Mouse (Mus musculus) C2C12 (cell line): ENCODE data around the gene Asxl1. TPM values are rescaled to one million over a fixed set of nuclear protein-coding genes. Genes with fewer than 3 reads are reported as not detected.

Source experiments
- H3K27me3 ChIP-seq: one replicate; pipeline ENCODE4 v1.6.1; 2011; ENCODE audit not compliant: control insufficient read depth, insufficient read depth, insufficient read length
- H3K36me3 ChIP-seq: one replicate; pipeline ENCODE4 v1.6.1; 2011; ENCODE audit not compliant: control insufficient read depth, insufficient read depth
- H3K4me3 ChIP-seq: one replicate; pipeline ENCODE4 v1.5.1; 2011; ENCODE audit warnings: mild to moderate bottlenecking, control low read depth; ENCODE audit not compliant: poor library complexity, insufficient read depth, severe bottlenecking
- H3K79me2 ChIP-seq: one replicate; pipeline ENCODE4 v1.6.1; 2011; ENCODE audit not compliant: control insufficient read depth, insufficient read depth
- H3K79me3 ChIP-seq: one replicate; pipeline ENCODE4 v1.6.1; 2011; ENCODE audit warnings: low read depth, control low read depth
- H3ac ChIP-seq: one replicate; pipeline ENCODE3; 2011; ENCODE audit warnings: low read depth; ENCODE audit not compliant: control insufficient read depth, insufficient read length
- CEBPB ChIP-seq: IDR thresholded peaks from one replicate; pipeline ENCODE4 v1.6.1; 2011; ENCODE audit warnings: low read depth, mild to moderate bottlenecking, control low read depth, moderate library complexity
- CTCF ChIP-seq: IDR thresholded peaks from one replicate; pipeline ENCODE4 v1.5.1; 2011; ENCODE audit not compliant: control insufficient read depth, insufficient read depth, insufficient read length
- FOSL1 ChIP-seq: IDR thresholded peaks from one replicate; pipeline ENCODE4 v1.8.0; 2011; ENCODE audit warnings: mild to moderate bottlenecking, low read length; ENCODE audit not compliant: poor library complexity, insufficient read depth, severe bottlenecking
- MAX ChIP-seq: IDR thresholded peaks from one replicate; pipeline ENCODE4 v1.6.1; 2011; ENCODE audit warnings: mild to moderate bottlenecking, control low read depth
- MYOD1 ChIP-seq: IDR thresholded peaks from one replicate; pipeline ENCODE4 v1.6.1; 2011; ENCODE audit warnings: low read depth; ENCODE audit not compliant: control insufficient read depth, insufficient read length
- MYOG ChIP-seq: IDR thresholded peaks from one replicate; pipeline ENCODE4 v1.6.1; 2011; ENCODE audit not compliant: control insufficient read depth, insufficient read length; ENCODE audit errors: extremely low read depth
- USF1 ChIP-seq: IDR thresholded peaks from one replicate; pipeline ENCODE4 v1.6.1; 2011; ENCODE audit warnings: low read depth, mild to moderate bottlenecking, control low read depth, moderate library complexity
- long read RNA-seq, 2 experiments: library from polyadenylated mRNA; unstranded; transcript quantifications; one replicate each; pipeline ENCODE4 v2.0.0; 2019 to 2020
- polyA plus RNA-seq: library from polyadenylated mRNA; unstranded; fragments of >200 nt; fragmentation: generic; extraction: Trizol; gene quantifications from one replicate; pipeline ENCODE4 v1.2.1, GENCODE M21; 2012; ENCODE audit warnings: missing spikeins

Asxl1 gene
- 15.2 TPM for polyA plus RNA-seq
- long read RNA-seq, experiment 1, partial matches to known transcripts: 0 of 7 reads
- long read RNA-seq, experiment 1, other reads (novel, unspliced or antisense): 7 of 7 reads
- long read RNA-seq, experiment 2, full-length matches to known transcripts: 4 of 22 reads
- long read RNA-seq, experiment 2, partial matches to known transcripts: 13 of 22 reads
- long read RNA-seq, experiment 2, other reads (novel, unspliced or antisense): 5 of 22 reads

DNA sequence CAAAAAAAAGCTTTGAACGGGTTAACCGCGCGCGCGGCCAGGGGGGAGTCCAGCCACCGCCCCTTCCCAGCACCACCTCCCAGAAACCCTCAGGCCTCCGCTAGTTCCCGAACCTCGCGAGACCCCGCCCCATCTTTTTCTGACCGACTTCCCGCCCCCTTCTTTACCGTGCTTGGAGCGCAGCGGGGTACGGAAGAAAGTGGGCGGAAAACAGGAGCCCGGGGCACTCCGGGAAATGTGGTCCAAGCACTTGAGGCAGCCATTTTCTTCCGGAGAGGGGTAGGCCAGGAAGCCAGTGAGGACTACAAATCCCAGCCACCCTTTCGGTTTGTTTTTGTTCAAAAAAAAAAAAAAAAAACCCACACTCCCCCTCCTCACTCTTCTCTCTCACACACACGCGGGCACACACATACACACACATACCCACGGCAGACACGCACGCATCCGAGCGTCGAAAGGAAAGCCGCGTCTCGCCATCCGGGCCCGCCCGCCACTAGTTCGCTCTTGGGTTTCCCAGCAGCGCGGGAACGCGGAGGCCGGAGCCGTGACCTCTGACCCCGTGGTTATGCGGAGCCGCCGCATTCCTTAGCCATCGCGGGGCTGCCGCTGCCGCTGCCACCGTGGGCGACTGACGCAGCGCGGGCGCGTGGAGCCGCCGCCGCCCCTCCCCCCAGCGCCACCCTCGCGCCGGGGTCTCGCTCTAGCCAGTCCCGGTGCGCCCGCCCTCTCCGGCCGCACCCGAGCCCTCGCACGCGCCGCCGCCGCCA, at the start of gene Asxl1:
Asxl1 (plus strand) TSS at position 376 of the 767 bp plus-strand sequence.
- H3K36me3 ChIP-seq: no peaks in the 10 kb centered on the region
- peaks cover 50% of the 10 kb centered on the region for H3K79me2 ChIP-seq
- peaks cover 42% of the 10 kb centered on the region for H3K79me3 ChIP-seq
- no peaks in the 10 kb centered on the region for H3K27me3 ChIP-seq
- TF ChIP-seq CTCF (no peak), MYOD1 (no peak), CEBPB (no peak), FOSL1 (no peak), MAX (no peak), USF1 (no peak), MYOG (no peak)
- peak within 1 kb of the TSS; percentile 83 for H3K4me3 ChIP-seq
- H3ac ChIP-seq: peak within 1 kb of the TSS; percentile 74

DNA sequence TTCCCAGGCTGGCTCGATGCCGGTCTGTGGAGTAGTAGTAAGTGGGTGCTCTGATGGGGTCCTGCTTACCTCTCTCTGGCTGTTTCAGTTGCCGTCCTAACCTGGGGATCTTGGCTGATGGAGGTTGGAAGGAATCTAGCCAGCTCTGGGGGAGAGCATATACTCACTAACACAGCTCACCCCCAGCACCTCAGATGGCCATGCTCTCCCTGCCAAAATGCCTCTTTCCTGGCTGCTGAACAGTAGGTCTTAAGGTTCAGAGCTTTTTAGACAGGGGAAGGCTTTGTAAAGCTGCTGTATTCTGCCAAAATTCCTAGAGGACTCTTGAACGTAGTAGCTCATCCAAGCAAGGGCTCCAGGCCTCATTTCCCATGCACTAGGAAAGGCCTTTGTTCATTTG, 47.9 kb upstream of the Asxl1 start:
- no peak overlapping the region for H3ac ChIP-seq
- peaks cover 73% of the 10 kb centered on the region for H3K79me2 ChIP-seq
- no peaks in the 10 kb centered on the region for H3K36me3 ChIP-seq
- no peak overlapping the region for H3K4me3 ChIP-seq
- H3K79me3 ChIP-seq: peaks cover 29% of the 10 kb centered on the region
- H3K27me3 ChIP-seq: no peaks in the 10 kb centered on the region
- no peak for TF ChIP-seq USF1
- no peak for TF ChIP-seq FOSL1
- TF ChIP-seq MYOD1: no peak
- TF ChIP-seq MAX: no peak

- Histone ChIP-seq H3K27me3 (no peaks in the 10 kb centered on the region), H3K4me3 (no peak overlapping the region), H3ac (no peak overlapping the region), H3K79me2 (peaks cover 67% of the 10 kb centered on the region), H3K36me3 (no peaks in the 10 kb centered on the region), H3K79me3 (peaks cover 23% of the 10 kb centered on the region)
- TF ChIP-seq CEBPB (no peak), FOSL1 (no peak), CTCF (no peak), MYOG (no peak), USF1 (no peak), MYOD1 (no peak), MAX (no peak)
These were observed 47.2 kb upstream of the Asxl1 start for GRCm38 (mm10) chr2:153298460-153298859.

DNA sequence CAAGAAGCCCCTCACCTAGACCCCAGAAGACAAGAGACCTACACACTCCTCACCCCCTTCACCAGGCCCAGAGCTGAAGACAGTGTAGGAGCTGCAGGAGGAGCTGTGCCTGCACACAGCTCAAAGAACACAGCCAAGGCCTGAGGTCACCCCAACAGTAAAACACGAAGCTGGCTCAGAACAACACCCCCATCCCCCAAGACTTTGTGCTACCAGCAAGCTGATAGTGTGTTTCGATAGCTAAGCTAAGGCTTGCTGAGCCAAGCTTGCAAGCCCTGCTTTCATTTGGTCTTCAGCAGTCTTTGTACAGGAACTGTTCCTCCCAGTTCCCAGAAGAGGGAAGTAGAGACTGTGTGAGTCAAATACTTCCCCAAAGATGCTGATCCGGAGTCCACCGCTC, 46.8 kb upstream of the Asxl1 start:
- Histone ChIP-seq H3ac (no peak overlapping the region), H3K79me3 (peaks cover 21% of the 10 kb centered on the region), H3K79me2 (peaks cover 63% of the 10 kb centered on the region), H3K27me3 (no peaks in the 10 kb centered on the region), H3K4me3 (no peak overlapping the region), H3K36me3 (no peaks in the 10 kb centered on the region)
- TF ChIP-seq MYOG (no peak), MYOD1 (no peak), FOSL1 (no peak), CTCF (no peak), CEBPB (no peak), MAX (no peak), USF1 (no peak)

- H3K36me3 ChIP-seq: no peaks in the 10 kb centered on the region
- H3K4me3 ChIP-seq: no peak overlapping the region
- TF ChIP-seq MAX (no peak), CEBPB (no peak), FOSL1 (no peak), USF1 (no peak), MYOG (no peak), CTCF (no peak), MYOD1 (no peak)
These were observed 44.5 kb upstream of the Asxl1 start for GRCm38 (mm10) chr2:153301123-153301522.

More at GRCm38 (mm10) chr2:153301123-153301522, 44.5 kb upstream of the Asxl1 start:
- peaks cover 40% of the 10 kb centered on the region for H3K79me2 ChIP-seq
- H3K27me3 ChIP-seq: no peaks in the 10 kb centered on the region
- H3ac ChIP-seq: no peak overlapping the region
- H3K79me3 ChIP-seq: peaks cover 12% of the 10 kb centered on the region
